Mouse (Mus musculus): Measurements from ENCODE around the gene Mier1. TPM values are rescaled to one million over a fixed set of nuclear protein-coding genes. Genes with fewer than 3 reads are reported as not detected.

Gene Mier1
- polyA plus RNA-seq (2015; fragmentation: Nextera tagmentation; extraction: Ambion mirVana), result 37.1 and 56.1 TPM in 2 replicates

- H3K27ac ChIP-seq (replicated peaks), result peak within 1 kb of the TSS; percentile 99
- H3K9me3 ChIP-seq (replicated peaks), result no peaks in the 10 kb centered on the region
- H3K27me3 ChIP-seq, result no peaks in the 10 kb centered on the region
- H3K4me3 ChIP-seq (replicated peaks), result peak within 1 kb of the TSS; percentile 76
- H3K4me2 ChIP-seq (replicated peaks), result peak within 1 kb of the TSS; percentile 58
- H3K4me1 ChIP-seq, result peaks cover 24% of the 10 kb centered on the region
- H3K9ac ChIP-seq, result peak within 1 kb of the TSS; percentile 64
- WGBS, result under 1% methylated on average over 78 of the region's 90 CpGs
- peaks cover 5% of the 10 kb centered on the region; the same call in 1 of the 2 replicates for H3K36me3 ChIP-seq
- ATAC-seq (ENCODE audit: insufficient number of reproducible peaks, low FRiP score, low TSS enrichment, low read depth), result peak; percentile 99
Observed at GRCm38 (mm10) chr4:103114184-103115111, at the start of gene Mier1, which contains the start of gene Wdr78. Mier1 (plus strand) TSS chr4:103114390. Wdr78 (minus strand) TSS chr4:103114555.

- no peaks in the 10 kb centered on the region for H3K4me1 ChIP-seq
- ATAC-seq (ENCODE audit: insufficient number of reproducible peaks, low FRiP score, low TSS enrichment, low read depth), result no peak
- H3K4me2 ChIP-seq (replicated peaks), result no peak overlapping the region
- no peaks in the 10 kb centered on the region for H3K9me3 ChIP-seq (replicated peaks)
- H3K36me3 ChIP-seq, result no peaks in the 10 kb centered on the region
- no peaks in the 10 kb centered on the region for H3K27me3 ChIP-seq
- H3K9ac ChIP-seq, result no peak overlapping the region
- WGBS, result 81% methylated on average over 2 of the region's 2 CpGs
- H3K27ac ChIP-seq (replicated peaks), result no peak overlapping the region
- H3K4me3 ChIP-seq (replicated peaks), result no peak overlapping the region
Observed at GRCm38 (mm10) chr4:103064421-103064820, 49.8 kb upstream of the Mier1 start.

DNA sequence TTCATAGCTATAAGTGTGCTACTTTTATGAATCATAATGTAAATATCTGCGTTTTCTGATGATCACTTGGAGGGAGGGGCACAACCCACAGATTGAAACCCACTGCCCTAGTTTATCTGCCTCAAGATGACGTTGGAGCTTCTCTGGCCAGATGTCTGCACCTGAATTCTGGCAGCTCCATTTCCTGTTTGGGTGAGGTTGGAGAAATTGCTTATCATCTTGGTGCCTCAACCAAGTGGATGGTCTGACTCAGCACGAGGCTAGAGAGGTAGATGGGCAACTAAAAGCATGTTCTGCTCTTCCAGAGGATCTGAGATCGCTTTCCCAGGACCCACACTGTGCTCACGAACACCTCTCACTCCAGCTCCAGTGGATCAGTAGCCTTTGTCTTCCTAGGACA is 49.2 kb upstream of the Mier1 start:
- H3K9me3 ChIP-seq (replicated peaks), result no peaks in the 10 kb centered on the region
- no peak overlapping the region for H3K4me3 ChIP-seq (replicated peaks)
- H3K36me3 ChIP-seq, result no peaks in the 10 kb centered on the region
- no peaks in the 10 kb centered on the region for H3K4me1 ChIP-seq
- no peak for ATAC-seq (ENCODE audit: insufficient number of reproducible peaks, low FRiP score, low TSS enrichment, low read depth)
- no peak overlapping the region for H3K9ac ChIP-seq
- H3K27me3 ChIP-seq, result no peaks in the 10 kb centered on the region
- no peak overlapping the region for H3K4me2 ChIP-seq (replicated peaks)
- WGBS, result 78% methylated on average over 5 of the region's 5 CpGs
- no peak overlapping the region for H3K27ac ChIP-seq (replicated peaks)

GRCm38 (mm10) chr4:103067906-103068655 is 46.1 kb upstream of the Mier1 start:
- H3K27me3 ChIP-seq, result no peaks in the 10 kb centered on the region
- 53% methylated on average over 6 of the region's 6 CpGs for WGBS
- H3K27ac ChIP-seq (replicated peaks), result no peak overlapping the region
- no peak overlapping the region for H3K4me2 ChIP-seq (replicated peaks)
- no peaks in the 10 kb centered on the region for H3K36me3 ChIP-seq
- H3K4me1 ChIP-seq, result no peaks in the 10 kb centered on the region
- ATAC-seq (ENCODE audit: insufficient number of reproducible peaks, low FRiP score, low TSS enrichment, low read depth), result no peak
- no peaks in the 10 kb centered on the region for H3K9me3 ChIP-seq (replicated peaks)
- H3K9ac ChIP-seq, result no peak overlapping the region
- no peak overlapping the region for H3K4me3 ChIP-seq (replicated peaks)

GRCm38 (mm10) chr4:103070631-103071030 is 43.6 kb upstream of the Mier1 start:
- Histone ChIP-seq H3K9ac (no peak overlapping the region), H3K4me2 (replicated peaks) (no peak overlapping the region), H3K36me3 (no peaks in the 10 kb centered on the region), H3K27ac (replicated peaks) (no peak overlapping the region), H3K4me1 (no peaks in the 10 kb centered on the region), H3K4me3 (replicated peaks) (no peak overlapping the region), H3K27me3 (no peaks in the 10 kb centered on the region), H3K9me3 (replicated peaks) (no peaks in the 10 kb centered on the region)
- ATAC-seq (ENCODE audit: insufficient number of reproducible peaks, low FRiP score, low TSS enrichment, low read depth), result no peak
- WGBS, result 42% methylated on average over 3 of the region's 3 CpGs

- Histone ChIP-seq H3K9ac (no peak overlapping the region), H3K4me3 (replicated peaks) (no peak overlapping the region), H3K27me3 (no peaks in the 10 kb centered on the region), H3K4me1 (no peaks in the 10 kb centered on the region), H3K36me3 (no peaks in the 10 kb centered on the region), H3K4me2 (replicated peaks) (no peak overlapping the region), H3K27ac (replicated peaks) (no peak overlapping the region), H3K9me3 (replicated peaks) (no peaks in the 10 kb centered on the region)
- WGBS, result 85% methylated on average over 5 of the region's 5 CpGs
- ATAC-seq (ENCODE audit: insufficient number of reproducible peaks, low FRiP score, low TSS enrichment, low read depth), result no peak
Observed at GRCm38 (mm10) chr4:103085237-103085636, 29.0 kb upstream of the Mier1 start.

DNA sequence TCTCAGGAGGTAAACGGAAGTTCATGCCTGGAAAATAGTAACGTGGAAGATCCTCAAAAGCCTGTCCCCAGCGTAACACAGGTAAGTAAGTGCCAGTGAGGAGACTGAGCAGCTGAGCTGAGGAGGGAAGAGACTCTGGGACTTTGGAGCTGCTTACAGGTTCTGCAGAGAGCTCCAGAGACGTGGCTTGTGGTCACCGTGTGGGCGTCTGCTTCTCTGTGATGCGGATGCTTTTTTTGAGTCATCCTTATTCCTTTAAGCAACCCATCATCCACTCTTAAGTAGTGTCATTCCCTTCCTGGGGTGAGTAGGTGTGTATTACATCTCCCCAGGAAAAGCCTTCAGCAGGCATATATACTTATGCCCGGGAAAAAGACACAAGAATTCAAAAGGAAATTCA is 18.3 kb upstream of the Mier1 start:
- Histone ChIP-seq H3K4me3 (replicated peaks) (no peak overlapping the region), H3K27me3 (no peaks in the 10 kb centered on the region), H3K9me3 (replicated peaks) (no peaks in the 10 kb centered on the region), H3K4me1 (no peaks in the 10 kb centered on the region), H3K4me2 (replicated peaks) (no peak overlapping the region), H3K27ac (replicated peaks) (no peak overlapping the region), H3K9ac (no peak overlapping the region), H3K36me3 (no peaks in the 10 kb centered on the region)
- ATAC-seq (ENCODE audit: insufficient number of reproducible peaks, low FRiP score, low TSS enrichment, low read depth), result no peak
- WGBS, result 81% methylated on average over 8 of the region's 8 CpGs

- Histone ChIP-seq H3K4me1 (no peaks in the 10 kb centered on the region), H3K36me3 (no peaks in the 10 kb centered on the region), H3K4me2 (replicated peaks) (no peak overlapping the region), H3K27me3 (no peaks in the 10 kb centered on the region), H3K9me3 (replicated peaks) (no peaks in the 10 kb centered on the region), H3K27ac (replicated peaks) (no peak overlapping the region), H3K9ac (no peak overlapping the region), H3K4me3 (replicated peaks) (no peak overlapping the region)
- ATAC-seq (ENCODE audit: insufficient number of reproducible peaks, low FRiP score, low TSS enrichment, low read depth), result no peak
- WGBS, result 90% methylated on average over 5 of the region's 5 CpGs
Observed at GRCm38 (mm10) chr4:103098532-103098931, 15.7 kb upstream of the Mier1 start.

DNA sequence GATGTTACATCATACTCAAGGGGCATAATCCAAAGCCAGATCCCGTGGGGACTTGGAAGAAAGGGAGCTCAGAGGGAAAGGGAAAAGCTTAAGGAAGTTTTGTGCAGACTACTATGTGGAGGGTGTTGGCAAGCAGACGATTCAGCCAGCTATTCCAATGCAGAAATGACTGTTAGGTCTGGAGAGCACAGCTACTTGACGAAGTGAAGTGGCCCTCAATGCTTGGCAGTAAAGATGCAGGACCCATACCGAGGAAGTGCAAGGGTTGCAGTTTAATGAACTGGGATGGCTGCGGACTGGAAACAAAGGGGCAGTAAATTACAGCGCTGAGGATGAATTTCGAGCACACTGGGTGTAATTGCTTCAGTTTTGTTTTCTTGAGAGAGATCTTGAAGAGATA is 1.5 kb upstream of the Mier1 start:
- ATAC-seq (ENCODE audit: insufficient number of reproducible peaks, low FRiP score, low TSS enrichment, low read depth), result no peak
- no peak overlapping the region for H3K9ac ChIP-seq
- 64% methylated on average over 7 of the region's 7 CpGs for WGBS
- H3K4me3 ChIP-seq (replicated peaks), result peak overlapping the region; percentile 76; the same call in 1 of the 2 replicates
- H3K27ac ChIP-seq (replicated peaks), result no peak overlapping the region
- peaks cover 5% of the 10 kb centered on the region; the same call in 1 of the 2 replicates for H3K36me3 ChIP-seq
- peak overlapping the region; percentile 47 for H3K4me2 ChIP-seq (replicated peaks)
- peaks cover 20% of the 10 kb centered on the region for H3K4me1 ChIP-seq
- no peaks in the 10 kb centered on the region for H3K9me3 ChIP-seq (replicated peaks)
- no peaks in the 10 kb centered on the region for H3K27me3 ChIP-seq

DNA sequence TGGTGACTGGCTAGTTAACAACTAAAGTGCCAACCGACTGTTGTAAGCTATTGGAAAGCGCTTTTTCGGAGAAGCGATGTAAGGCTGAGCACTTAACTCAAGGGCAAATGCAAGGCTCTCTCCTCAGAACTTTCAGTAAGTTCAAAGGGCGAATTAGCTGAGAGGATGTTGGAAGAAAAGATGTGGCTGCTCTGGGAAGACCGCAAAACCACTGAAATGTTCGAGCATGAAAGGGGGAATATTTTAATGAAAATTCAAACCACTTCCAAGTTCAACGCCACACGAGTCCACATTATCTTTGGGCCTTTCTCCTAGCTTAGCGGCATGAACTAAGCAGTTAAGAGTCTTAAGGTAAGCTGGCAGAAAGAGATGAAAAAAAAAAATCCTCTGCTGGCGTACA is 788 bp upstream of the Mier1 start:
- peaks cover 5% of the 10 kb centered on the region; the same call in 1 of the 2 replicates for H3K36me3 ChIP-seq

DNA sequence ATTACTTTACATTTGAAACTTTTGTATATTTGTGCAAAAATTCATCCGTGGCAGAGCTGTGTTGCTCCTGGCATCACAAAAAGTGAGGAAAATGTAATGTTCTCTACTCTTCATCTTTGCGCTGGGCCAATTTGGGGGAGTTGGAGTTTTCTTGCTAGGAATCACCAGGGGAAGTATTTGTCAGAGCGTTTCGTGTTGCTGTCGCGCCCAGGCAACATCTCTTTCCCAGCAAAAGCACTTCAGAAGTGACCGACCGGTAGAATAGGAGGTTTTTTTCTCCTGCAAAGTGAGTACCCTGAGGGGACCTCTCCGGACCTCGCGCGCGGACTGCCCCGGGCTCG is 4.7 kb downstream of the Mier1 start:
- Histone ChIP-seq H3K4me1 (peaks cover 27% of the 10 kb centered on the region), H3K4me2 (replicated peaks) (peak overlapping the region; percentile 56), H3K36me3 (peaks cover 5% of the 10 kb centered on the region; the same call in 1 of the 2 replicates), H3K4me3 (replicated peaks) (peak overlapping the region; percentile 93), H3K9ac (peak overlapping the region; percentile 93; the same call in 1 of the 2 replicates), H3K27ac (replicated peaks) (peak overlapping the region; percentile 96), H3K27me3 (no peaks in the 10 kb centered on the region), H3K9me3 (replicated peaks) (no peaks in the 10 kb centered on the region)
- 2% methylated on average over 13 of the region's 15 CpGs for WGBS
- no peak for ATAC-seq (ENCODE audit: insufficient number of reproducible peaks, low FRiP score, low TSS enrichment, low read depth)

More for the DNA sequence above, 788 bp upstream of the Mier1 start:
- no peak for ATAC-seq (ENCODE audit: insufficient number of reproducible peaks, low FRiP score, low TSS enrichment, low read depth)
- Histone ChIP-seq H3K4me2 (replicated peaks) (peak overlapping the region; percentile 47), H3K27me3 (no peaks in the 10 kb centered on the region), H3K9me3 (replicated peaks) (no peaks in the 10 kb centered on the region), H3K4me1 (peaks cover 20% of the 10 kb centered on the region), H3K4me3 (replicated peaks) (peak overlapping the region; percentile 76), H3K9ac (peak overlapping the region; percentile 61), H3K27ac (replicated peaks) (peak overlapping the region; percentile 99)
- 8% methylated on average over 11 of the region's 11 CpGs for WGBS

Data from embryonic facial prominence, embryonic 15.5 days (tissue).